Comparison of ENCODE assay signal across 11 mouse cellular contexts in genomic region chr2:31201851-31202250, GRCm38 (mm10). TPM values are rescaled to one million over a fixed set of nuclear protein-coding genes. Genes with fewer than 3 reads are reported as not detected.
DNase-seq lines count a peak whose midpoint lies in the region; ATAC-seq and TF ChIP-seq lines count a peak whose summit lies in the region.
"Had no signal": no experiment of that assay in that cellular context is flagged by ENCODE, and none has a peak within 500 bp of the region (broad histone marks: within the 10 kb centered on the region; RNA-seq: fewer than 3 reads in every experiment).

No protein-coding gene starts in this region.

- no peak overlapping the region for H3K9ac ChIP-seq in embryonic facial prominence, embryonic 12.5 days
- no peak overlapping the region; the same call in 1 of the 2 replicates for H3K9ac ChIP-seq in kidney, embryonic 16.5 days (replicated peaks; ENCODE audit: low read length)

- H3K9me3 ChIP-seq in embryonic facial prominence, embryonic 12.5 days: no peaks in the 10 kb centered on the region
- H3K9me3 ChIP-seq in kidney, embryonic 16.5 days (ENCODE audit: low read length): no peaks in the 10 kb centered on the region
- H3K9me3 ChIP-seq: forebrain, embryonic 10.5 days had no signal

- DNase-seq in kidney, adult 11 months: peak; percentile 42
- no peak for DNase-seq in kidney, adult 18-20 months
- no peak for DNase-seq in cerebellum, adult 9-10 months
- no peak for DNase-seq in cerebellum, postnatal 4 days (ENCODE audit: low spot score in 2 of 2)
- DNase-seq: cerebellum, postnatal 25 days; gastrocnemius, postnatal 14 days; lung, postnatal 4 days had no signal

- no peak overlapping the region for H3ac ChIP-seq in myocyte (ENCODE audit: control insufficient read depth, insufficient read length)

- no peak overlapping the region for H3K4me2 ChIP-seq in embryonic facial prominence, embryonic 12.5 days (replicated peaks)
- H3K4me2 ChIP-seq in kidney, embryonic 16.5 days (replicated peaks; ENCODE audit: low read depth, low read length): no peak overlapping the region
- H3K4me2 ChIP-seq in myocyte (ENCODE audit: low read depth): no peak overlapping the region

- H3K4me1 ChIP-seq in embryonic facial prominence, embryonic 12.5 days: peaks cover 13% of the 10 kb centered on the region
- peaks cover 29% of the 10 kb centered on the region for H3K4me1 ChIP-seq in kidney, embryonic 16.5 days (ENCODE audit: insufficient read depth, low read length)

- H3K27me3 ChIP-seq in embryonic facial prominence, embryonic 12.5 days: no peaks in the 10 kb centered on the region
- no peaks in the 10 kb centered on the region for H3K27me3 ChIP-seq in kidney, embryonic 16.5 days (ENCODE audit: insufficient read depth, low read length)
- no peaks in the 10 kb centered on the region for H3K27me3 ChIP-seq in myocyte (ENCODE audit: control insufficient read depth, insufficient read depth, insufficient read length)

- peaks cover 18% of the 10 kb centered on the region; the same call in 1 of the 2 replicates for H3K36me3 ChIP-seq in embryonic facial prominence, embryonic 12.5 days
- peaks cover 8% of the 10 kb centered on the region; the same call in 1 of the 2 replicates for H3K36me3 ChIP-seq in kidney, embryonic 16.5 days (ENCODE audit: insufficient read depth, low read length)
- peaks cover 7% of the 10 kb centered on the region for H3K36me3 ChIP-seq in myocyte (ENCODE audit: control insufficient read depth, insufficient read depth)

- TF ChIP-seq POLR2A in myocyte (IDR thresholded peaks at IDR 0.05; ENCODE audit: insufficient read length, low read depth): no peak

- no peaks in the 10 kb centered on the region for H3K79me2 ChIP-seq in myocyte (ENCODE audit: control insufficient read depth, insufficient read depth)

- 58% methylated on average over 7 of the region's 7 CpGs for WGBS in embryonic facial prominence, embryonic 12.5 days
- 33% methylated on average over 7 of the region's 7 CpGs for WGBS in kidney, embryonic 16.5 days

- peak; percentile 61; the same call in 1 of the 2 replicates for ATAC-seq in embryonic facial prominence, embryonic 12.5 days (ENCODE audit: insufficient number of reproducible peaks, insufficient read depth, low FRiP score, low TSS enrichment)
- ATAC-seq in kidney, embryonic 16.5 days (ENCODE audit: low FRiP score, low TSS enrichment): peak; percentile 92

- no peak overlapping the region for H3K4me3 ChIP-seq in embryonic facial prominence, embryonic 12.5 days
- no peak overlapping the region for H3K4me3 ChIP-seq in kidney, embryonic 16.5 days (ENCODE audit: low read length)
- H3K4me3 ChIP-seq in myocyte: no peak overlapping the region
- H3K4me3 ChIP-seq: forebrain, embryonic 10.5 days had no signal

- no peak overlapping the region for H3K27ac ChIP-seq in embryonic facial prominence, embryonic 12.5 days
- peak overlapping the region; percentile 84 for H3K27ac ChIP-seq in kidney, embryonic 16.5 days (ENCODE audit: low read length)

TF ChIP-seq in myocyte, 11 proteins besides CTCF, POLR2A, EP300 and RAD21:
- TF ChIP-seq POLR2AphosphoS2 (IDR thresholded peaks at IDR 0.05; ENCODE audit: insufficient read length, low read depth) (peak; percentile 17), TCF3 (IDR thresholded peaks at IDR 0.05; ENCODE audit: insufficient read length, low read depth) (no peak)

RNA-seq across cellular contexts. Expression of gene Ncs1, which starts 43.8 kb away (rescaled TPM):
- 54.4 and 59.2 TPM in 2 replicates for polyA plus RNA-seq in embryonic facial prominence, embryonic 12.5 days (2016; fragmentation: Nextera tagmentation; extraction: Ambion mirVana)
- 37.9 and 41.5 TPM in 2 replicates for polyA plus RNA-seq in kidney, embryonic 16.5 days (2015; fragmentation: Nextera tagmentation; extraction: Ambion mirVana)
- 36.1 TPM for polyA plus RNA-seq in myocyte (2012; fragmentation: generic; extraction: Trizol)

RNA-seq across cellular contexts. Expression of gene Gpr107, which starts 49.7 kb away (rescaled TPM):
- 37.5 and 41.1 TPM in 2 replicates for polyA plus RNA-seq in embryonic facial prominence, embryonic 12.5 days (2016; fragmentation: Nextera tagmentation; extraction: Ambion mirVana)
- polyA plus RNA-seq in kidney, embryonic 16.5 days (2015; fragmentation: Nextera tagmentation; extraction: Ambion mirVana): 38.3 and 41.6 TPM in 2 replicates
- polyA plus RNA-seq in myocyte (2012; fragmentation: generic; extraction: Trizol): 35.2 TPM
